Mouse (Mus musculus): ENCODE results near the gene Lyrm4. TPM values are rescaled to one million over a fixed set of nuclear protein-coding genes. Genes with fewer than 3 reads are reported as not detected.
"Not testable (repeated sequence)": the region's sequence is repeated elsewhere in the genome, so short reads cannot be mapped to it uniquely, and the experiment has no call there.

The Lyrm4 gene
- total RNA-seq, 4 experiments from 2014 or later = 21.0 to 25.5 (median 22.8) TPM

- no peak for DNase-seq (ENCODE audit: low spot score in 2 of 2)
Observed at GRCm38 (mm10) chr13:35995696-35996426, 121.5 kb downstream of the Lyrm4 start.

- no peak for DNase-seq (ENCODE audit: low spot score in 2 of 2)
Observed at GRCm38 (mm10) chr13:35995231-35995630, 122.1 kb downstream of the Lyrm4 start.

DNA sequence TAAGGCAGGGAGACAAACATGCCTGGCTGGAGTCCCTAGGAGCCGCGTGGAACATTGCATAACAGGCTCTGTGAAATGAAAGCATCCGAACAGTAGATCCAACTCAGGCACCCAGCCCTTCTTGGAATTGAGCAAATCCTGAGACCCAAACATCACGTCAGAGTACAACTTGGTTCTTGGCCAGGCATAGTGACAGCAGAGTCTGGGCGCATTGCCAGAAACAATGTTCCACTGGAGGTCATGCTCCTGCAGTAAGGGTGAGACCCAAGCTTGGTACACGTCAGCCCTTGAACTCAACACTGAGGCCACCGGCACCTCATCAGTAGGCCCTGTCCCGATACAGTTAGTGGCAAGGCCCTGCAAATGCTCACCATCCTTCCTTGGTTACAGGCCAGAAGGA lies 123.3 kb downstream of the Lyrm4 start:
- DNase-seq (ENCODE audit: low spot score in 2 of 2) = peak; percentile 31 to 68

DNA sequence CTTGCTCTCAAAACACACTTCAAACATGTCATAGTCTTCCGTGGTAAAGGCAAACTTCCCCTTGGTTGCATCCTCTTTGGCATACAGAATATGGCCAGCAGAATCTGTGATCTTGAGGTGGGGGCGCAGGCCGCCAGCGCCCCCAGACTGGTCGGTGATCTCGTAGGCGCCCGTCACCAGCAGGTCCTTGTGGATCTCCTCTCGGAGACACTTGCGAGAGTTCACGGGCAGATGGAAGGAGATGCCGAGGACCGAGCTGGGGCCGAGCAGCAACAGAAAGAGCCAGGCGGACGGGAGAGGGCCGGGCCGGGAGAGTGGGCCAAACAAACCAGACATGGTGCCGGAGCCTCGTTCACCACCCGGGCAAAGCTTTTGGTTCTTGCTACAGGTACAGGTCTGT lies 126.1 kb downstream of the Lyrm4 start:
- DNase-seq (ENCODE audit: low spot score in 2 of 2) = not testable (repeated sequence)

- no peak for DNase-seq (ENCODE audit: low spot score in 2 of 2)
Observed at GRCm38 (mm10) chr13:35989329-35989728, 128.0 kb downstream of the Lyrm4 start.

DNA sequence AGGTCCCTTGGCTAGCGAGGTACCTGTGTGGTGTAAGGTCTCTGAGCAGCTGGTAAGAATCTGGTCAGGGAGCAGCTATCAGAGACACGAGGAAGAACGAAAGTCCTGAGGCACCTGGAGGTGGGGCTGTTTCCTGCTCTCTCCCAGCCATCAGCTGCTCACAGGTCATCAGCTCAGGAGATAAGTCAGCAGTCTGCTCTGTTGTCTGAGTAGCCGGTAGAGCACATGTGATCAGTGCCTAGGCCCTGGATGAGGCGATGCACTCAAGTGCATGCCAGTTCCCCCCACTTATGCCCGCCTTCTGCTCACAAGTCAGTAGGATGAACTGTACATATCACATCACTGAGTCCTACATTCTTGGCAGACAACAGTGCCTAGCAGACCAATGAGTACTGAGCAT lies 134.3 kb downstream of the Lyrm4 start:
- no peak for DNase-seq (ENCODE audit: low spot score in 2 of 2)

DNA sequence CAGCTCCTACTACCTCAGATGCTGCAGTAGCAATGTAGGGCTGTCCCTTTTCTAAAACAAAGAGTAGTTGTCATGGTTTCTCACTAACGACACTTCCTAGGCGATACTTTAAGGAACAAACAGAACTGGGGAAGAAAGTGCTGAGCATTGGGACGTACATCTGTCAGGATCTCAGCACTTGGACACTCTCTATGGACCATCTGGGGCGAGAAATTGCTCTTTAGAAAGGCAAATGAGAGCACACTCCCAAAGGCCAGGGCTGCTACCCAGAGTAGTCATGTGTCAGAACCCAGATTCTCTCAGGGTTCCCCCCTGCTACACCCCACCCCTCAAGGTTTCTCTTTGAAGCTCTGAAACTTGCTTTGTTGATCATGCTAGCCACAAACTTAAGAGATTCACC lies 136.9 kb downstream of the Lyrm4 start:
- DNase-seq (ENCODE audit: low spot score in 2 of 2) = no peak

GRCm38 (mm10) chr13:35976912-35977311 lies 140.4 kb downstream of the Lyrm4 start:
- no peak for DNase-seq (ENCODE audit: low spot score in 2 of 2)

GRCm38 (mm10) chr13:35969829-35970228 lies 147.5 kb downstream of the Lyrm4 start:
- DNase-seq (ENCODE audit: low spot score in 2 of 2) = no peak

GRCm38 (mm10) chr13:35969431-35969721 lies 147.9 kb downstream of the Lyrm4 start:
- DNase-seq (ENCODE audit: low spot score in 2 of 2) = no peak

GRCm38 (mm10) chr13:35968719-35969430 lies 148.5 kb downstream of the Lyrm4 start:
- DNase-seq (ENCODE audit: low spot score in 2 of 2) = no peak

DNA sequence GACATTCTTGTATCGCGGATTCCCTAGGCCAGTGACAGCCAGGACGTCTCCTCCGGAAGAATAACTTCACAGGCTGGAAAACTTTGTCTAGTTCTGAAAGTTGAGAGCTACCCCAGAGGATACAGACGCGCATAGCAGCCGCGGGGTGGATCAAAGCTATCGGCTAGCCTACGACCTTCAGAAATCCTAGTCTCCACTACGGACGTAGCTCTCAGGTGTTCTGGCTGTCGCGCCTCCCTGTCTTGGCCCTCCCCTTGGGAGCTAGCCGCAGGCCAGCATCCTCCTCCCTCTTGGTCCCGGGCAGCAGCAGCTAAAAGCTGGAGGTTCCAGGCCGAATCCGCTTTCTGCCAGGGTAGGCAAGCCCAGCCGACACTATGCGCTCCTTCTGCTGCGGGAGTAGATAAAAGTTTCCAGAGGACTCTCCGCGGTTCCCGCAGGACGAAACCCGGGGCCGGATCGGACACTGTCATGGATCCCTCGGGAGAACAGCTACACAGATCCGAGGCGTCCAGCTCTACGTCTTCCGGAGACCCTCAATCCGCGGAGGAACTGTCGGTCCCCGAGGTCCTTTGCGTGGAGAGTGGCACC lies 149.1 kb downstream of the Lyrm4 start:
- DNase-seq (ENCODE audit: low spot score in 2 of 2) = no peak

DNA sequence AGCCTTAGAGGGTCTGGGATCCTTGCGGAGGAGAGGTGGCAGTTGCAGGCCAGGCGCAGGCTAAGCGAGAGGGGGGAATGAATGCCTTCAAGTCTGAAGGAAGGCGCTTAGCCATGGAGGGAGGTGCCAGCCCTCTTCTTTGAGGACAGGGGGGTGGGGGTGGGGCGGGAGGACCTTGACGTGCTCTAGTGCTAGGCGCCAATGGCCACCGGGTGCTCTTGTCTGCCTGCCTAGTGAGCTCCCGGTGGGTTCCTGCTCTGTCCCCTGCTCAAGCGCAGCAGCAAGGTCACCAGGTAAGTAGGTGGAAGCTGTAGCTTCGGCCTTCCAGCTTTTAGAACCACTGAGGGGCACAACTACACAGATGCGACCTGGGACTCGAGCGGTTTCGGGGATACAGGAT lies 149.6 kb downstream of the Lyrm4 start:
- DNase-seq (ENCODE audit: low spot score in 2 of 2) = no peak

DNA sequence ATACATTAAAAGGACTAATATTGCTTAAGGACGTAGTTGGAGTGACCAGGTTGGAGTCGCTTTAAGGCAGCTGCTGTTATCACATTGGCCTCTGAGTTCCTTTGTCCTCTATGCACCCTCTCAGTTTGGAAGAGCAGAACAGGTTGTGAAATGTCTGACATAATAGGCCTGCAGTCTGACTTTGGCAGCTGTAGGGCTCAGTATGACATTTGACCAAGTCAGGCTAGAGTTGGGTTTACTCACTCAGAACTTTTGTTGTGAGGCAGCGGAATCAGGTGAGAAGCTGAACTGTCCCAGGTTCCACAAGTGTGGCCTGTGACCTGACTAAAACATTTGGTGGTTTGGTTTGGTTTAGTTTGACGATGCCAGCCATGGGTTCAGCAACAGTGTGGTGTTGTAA lies 153.7 kb downstream of the Lyrm4 start:
- DNase-seq (ENCODE audit: low spot score in 2 of 2) = no peak

- DNase-seq (ENCODE audit: low spot score in 2 of 2) = no peak
Observed at GRCm38 (mm10) chr13:35959391-35960067, 157.8 kb downstream of the Lyrm4 start.

DNA sequence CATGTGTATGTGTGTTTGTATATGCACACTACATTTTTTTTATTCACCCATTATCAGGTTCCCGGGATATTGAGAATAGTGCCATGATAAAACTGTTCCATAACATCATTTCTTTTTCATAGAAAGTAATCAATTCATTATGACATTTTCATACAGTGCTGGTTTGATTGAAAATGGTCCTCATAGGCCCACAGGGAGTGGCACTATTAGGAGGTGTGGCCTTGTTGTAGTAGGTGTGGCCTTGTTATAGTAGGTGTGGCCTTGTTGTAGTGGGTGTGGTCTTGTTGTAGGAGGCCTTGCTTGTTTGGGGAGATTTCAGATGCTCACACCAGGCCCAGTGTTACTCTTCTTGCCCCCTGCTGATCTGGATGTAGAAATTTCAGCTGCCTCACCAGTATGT lies 158.8 kb downstream of the Lyrm4 start, which contains the start of gene Ppp1r3g:
Gene Ppp1r3g, plus strand, starts transcription at position 301 of the 400 bp plus-strand sequence.
- no peak for DNase-seq (ENCODE audit: low spot score in 2 of 2)

DNA sequence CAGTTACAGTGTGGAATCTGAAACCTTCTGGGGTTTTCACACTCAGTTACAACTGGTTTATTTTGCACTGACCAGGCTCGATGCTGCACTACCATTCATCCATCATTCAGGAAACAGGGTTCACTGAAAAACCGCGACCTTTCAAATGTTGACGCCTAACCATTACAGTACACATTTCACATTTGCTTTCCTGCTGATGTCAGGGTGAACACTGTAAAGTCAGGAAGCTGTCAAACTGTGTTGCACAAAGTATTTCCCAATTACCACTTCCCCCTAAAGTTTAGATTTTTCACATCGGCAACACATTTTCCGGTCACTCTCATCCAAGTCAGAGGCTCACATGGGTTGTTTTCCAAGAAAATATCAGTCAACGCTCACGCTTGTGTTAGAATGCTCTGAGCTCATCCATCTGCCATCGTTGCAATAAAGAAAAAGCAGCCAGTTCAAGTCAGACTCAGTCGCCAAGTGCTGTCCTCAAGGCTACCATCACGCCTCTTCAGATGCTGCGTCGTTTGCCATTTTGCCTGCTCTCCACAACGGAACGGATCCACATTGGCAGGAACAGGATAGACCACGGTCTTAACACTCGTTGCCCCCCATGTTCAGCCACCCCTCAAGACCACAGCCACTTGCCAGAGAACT lies 167.4 kb downstream of the Lyrm4 start:
- no peak for DNase-seq (ENCODE audit: low spot score in 2 of 2)

GRCm38 (mm10) chr13:35947354-35948000 lies 169.8 kb downstream of the Lyrm4 start:
- DNase-seq (ENCODE audit: low spot score in 2 of 2) = peak; percentile 23 to 58

DNA sequence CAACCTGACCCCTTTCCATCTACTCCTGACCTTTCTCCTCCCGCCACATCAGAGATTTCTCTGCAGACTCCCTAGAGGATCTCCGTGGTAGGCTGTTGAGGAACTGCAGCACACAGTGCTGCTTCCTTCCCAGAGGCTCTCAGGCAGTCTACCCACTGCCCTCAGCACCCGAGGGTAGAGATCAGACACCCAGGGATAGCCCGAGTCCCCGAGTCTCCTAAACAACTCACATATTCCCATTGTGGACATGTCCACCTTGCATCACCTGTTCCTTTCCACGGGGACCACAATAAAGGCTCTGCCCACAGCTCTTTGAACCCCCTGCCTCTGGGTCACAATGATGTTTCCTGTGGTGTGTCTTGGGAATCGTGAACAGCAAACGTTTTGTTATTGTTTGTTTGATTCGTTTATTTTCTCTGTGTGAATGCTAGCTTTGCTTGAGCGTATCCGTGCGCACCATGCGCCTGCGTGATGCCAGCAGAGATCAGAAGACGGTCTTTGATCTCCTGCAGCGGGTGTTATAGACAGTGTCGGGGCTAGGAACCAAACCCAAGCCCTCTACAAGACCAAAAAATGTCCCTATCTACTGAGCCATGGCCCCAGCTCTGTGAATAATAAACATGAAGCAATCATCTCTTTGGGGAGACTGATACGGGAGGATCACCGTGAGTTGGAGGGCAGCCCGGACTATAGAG lies 170.5 kb downstream of the Lyrm4 start:
- DNase-seq (ENCODE audit: low spot score in 2 of 2) = no peak

DNA sequence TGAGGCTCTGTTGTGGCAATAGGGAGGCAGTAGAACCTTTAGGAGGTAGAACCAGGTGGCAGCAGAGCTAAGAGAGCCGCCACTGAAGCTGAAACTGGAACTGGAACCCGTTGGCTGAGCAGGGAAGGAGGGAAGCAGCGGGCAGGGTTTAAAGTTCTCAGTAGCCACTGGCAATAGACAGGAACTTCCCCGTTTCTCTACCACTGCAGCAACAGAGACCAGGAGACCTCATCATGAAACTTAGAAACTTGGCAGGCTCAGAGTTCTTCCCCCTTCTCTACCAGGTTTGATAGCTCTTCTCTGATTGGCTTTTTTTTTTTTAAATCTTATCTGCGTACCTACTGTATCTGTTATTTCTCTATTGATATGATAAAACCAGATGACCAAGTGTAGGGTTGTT lies 176.4 kb downstream of the Lyrm4 start:
- no peak for DNase-seq (ENCODE audit: low spot score in 2 of 2)

All from left cerebral cortex, adult 8-10 months (tissue).